Mouse (Mus musculus): ENCODE measurements around the gene Noc3l. TPM values are rescaled to one million over a fixed set of nuclear protein-coding genes. Genes with fewer than 3 reads are reported as not detected.
A peak's percentile ranks its signal among the peaks of the same experiment; 100 is the strongest.

The Noc3l gene
- polyA plus RNA-seq, 1 experiment from 2014 or later = 10.0 TPM

DNA sequence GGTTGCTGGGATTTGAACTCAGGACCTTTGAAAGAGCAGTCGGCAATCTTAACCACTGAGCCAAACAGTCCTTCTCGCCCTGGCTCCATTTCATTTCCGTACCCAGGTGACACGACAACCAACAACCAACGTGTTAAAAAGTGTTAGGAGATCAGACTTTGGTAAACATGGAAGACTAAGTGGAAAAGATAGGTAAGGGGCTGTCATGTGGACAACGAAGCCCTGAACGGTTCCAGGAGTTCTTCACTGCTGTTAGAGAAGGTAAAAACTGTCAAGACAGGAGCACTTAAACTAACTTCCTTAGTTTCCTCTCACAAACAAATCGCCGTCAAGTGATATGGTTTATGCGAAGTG is 17.0 kb upstream of the Noc3l start:
- Histone ChIP-seq H3K36me3 (ENCODE audit: insufficient read depth) (no peaks in the 10 kb centered on the region), H3K27ac (ENCODE audit: low read depth) (0 out of 2 replicates have a peak overlapping the region, but pooled peaks have one; percentile 40), H3K4me1 (ENCODE audit: insufficient read depth) (no peaks in the 10 kb centered on the region), H3K27me3 (ENCODE audit: insufficient read depth, low read length) (no peaks in the 10 kb centered on the region), H3K4me3 (ENCODE audit: low read depth, low read length) (peak overlapping the region; percentile 78), H3K9me3 (ENCODE audit: low read depth, low read length) (no peaks in the 10 kb centered on the region), H3K4me2 (peak overlapping the region; percentile 69), H3K9ac (peak overlapping the region; percentile 82)
- no peak for TF ChIP-seq CTCF (IDR thresholded peaks at IDR 0.05; ENCODE audit: low read depth)
- ATAC-seq (ENCODE audit: insufficient read depth) (no peak), DNase-seq (no peak)
- 22% methylated on average over 10 of the region's 10 CpGs for WGBS

DNA sequence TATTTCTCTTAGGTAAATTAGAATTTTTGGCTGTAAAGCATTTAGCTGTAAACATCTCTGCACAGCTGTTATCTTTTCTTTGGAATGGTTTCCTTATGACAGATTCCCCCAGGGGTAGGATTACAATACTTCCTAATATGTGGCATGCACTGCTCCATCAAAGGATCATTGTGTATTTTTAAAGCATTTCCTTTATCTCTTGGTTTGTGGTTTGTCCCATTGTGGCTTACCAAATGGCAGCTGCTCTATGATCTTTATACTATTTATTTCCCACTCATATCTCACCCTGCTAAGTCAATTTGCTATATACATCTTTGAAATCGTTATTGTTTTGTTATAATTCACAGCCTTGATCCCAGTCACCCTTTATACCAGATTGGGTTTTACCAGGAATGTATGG is 14.2 kb upstream of the Noc3l start:
- no peak overlapping the region for H3K4me2 ChIP-seq
- no peak for TF ChIP-seq CTCF (IDR thresholded peaks at IDR 0.05; ENCODE audit: low read depth)
- H3K27ac ChIP-seq (ENCODE audit: low read depth) = no peak overlapping the region
- WGBS = 34% methylated on average over 1 of the region's 1 CpGs
- DNase-seq (no peak), ATAC-seq (ENCODE audit: insufficient read depth) (no peak)
- no peaks in the 10 kb centered on the region for H3K9me3 ChIP-seq (ENCODE audit: low read depth, low read length)
- no peaks in the 10 kb centered on the region for H3K27me3 ChIP-seq (ENCODE audit: insufficient read depth, low read length)
- H3K4me1 ChIP-seq (ENCODE audit: insufficient read depth) = no peaks in the 10 kb centered on the region
- H3K9ac ChIP-seq = no peak overlapping the region
- H3K36me3 ChIP-seq (ENCODE audit: insufficient read depth) = no peaks in the 10 kb centered on the region
- H3K4me3 ChIP-seq (ENCODE audit: low read depth, low read length) = no peak overlapping the region

DNA sequence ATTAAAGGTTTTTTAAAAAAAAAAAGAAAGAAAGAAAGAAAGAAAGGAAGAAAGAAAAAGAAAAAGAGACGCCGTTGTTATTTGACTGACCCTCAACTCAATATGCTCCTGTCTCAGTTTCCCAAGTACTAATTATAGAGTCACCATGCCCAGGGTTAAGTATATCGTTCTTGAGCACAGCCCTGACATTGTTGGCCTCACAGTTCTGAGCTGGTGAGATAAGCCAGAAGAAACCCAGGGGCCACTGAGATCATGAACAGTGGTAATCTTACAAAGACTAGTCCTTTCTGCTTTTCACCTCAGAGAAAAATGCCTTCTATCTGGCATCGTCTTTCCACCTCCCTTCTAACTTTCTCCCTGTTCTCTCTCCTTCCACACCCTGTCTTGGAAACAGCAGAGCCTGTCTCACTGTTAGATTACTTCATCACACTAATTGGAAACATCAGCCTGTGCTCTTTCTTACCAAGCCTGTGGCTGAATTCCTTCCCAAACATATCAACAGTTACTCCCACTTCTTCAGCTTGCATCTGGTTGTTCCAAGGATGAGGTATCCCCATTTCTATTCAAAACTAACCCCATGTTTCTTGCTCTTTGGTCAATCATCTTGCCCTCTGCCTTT is 1.3 kb upstream of the Noc3l start:
- DNase-seq (no peak), ATAC-seq (ENCODE audit: insufficient read depth) (no peak)
- no peak overlapping the region for H3K4me3 ChIP-seq (ENCODE audit: low read depth, low read length)
- no peak overlapping the region; the same call in 1 of the 2 replicates for H3K4me2 ChIP-seq
- no peak for TF ChIP-seq CTCF (IDR thresholded peaks at IDR 0.05; ENCODE audit: low read depth)
- H3K9me3 ChIP-seq (ENCODE audit: low read depth, low read length) = no peaks in the 10 kb centered on the region
- no peak overlapping the region for H3K27ac ChIP-seq (ENCODE audit: low read depth)
- no peak overlapping the region for H3K9ac ChIP-seq
- 0 out of 2 replicates have a peak, but pooled peaks cover 2% of the 10 kb centered on the region for H3K4me1 ChIP-seq (ENCODE audit: insufficient read depth)
- peaks cover 12% of the 10 kb centered on the region for H3K36me3 ChIP-seq (ENCODE audit: insufficient read depth)
- WGBS = 79% methylated on average over 4 of the region's 4 CpGs
- no peaks in the 10 kb centered on the region for H3K27me3 ChIP-seq (ENCODE audit: insufficient read depth, low read length)

GRCm38 (mm10) chr19:38819427-38819802 is 378 bp upstream of the Noc3l start:
- H3K27ac ChIP-seq (ENCODE audit: low read depth) = peak overlapping the region; percentile 40
- DNase-seq (no peak), ATAC-seq (ENCODE audit: insufficient read depth) (peak; percentile 75)
- peak overlapping the region; percentile 84 for H3K4me3 ChIP-seq (ENCODE audit: low read depth, low read length)
- no peaks in the 10 kb centered on the region for H3K9me3 ChIP-seq (ENCODE audit: low read depth, low read length)
- WGBS = 9% methylated on average over 16 of the region's 16 CpGs
- H3K4me2 ChIP-seq = peak overlapping the region; percentile 82
- no peaks in the 10 kb centered on the region for H3K27me3 ChIP-seq (ENCODE audit: insufficient read depth, low read length)
- peak overlapping the region; percentile 81 for H3K9ac ChIP-seq
- no peak for TF ChIP-seq CTCF (IDR thresholded peaks at IDR 0.05; ENCODE audit: low read depth)
- H3K4me1 ChIP-seq (ENCODE audit: insufficient read depth) = 0 out of 2 replicates have a peak, but pooled peaks cover 2% of the 10 kb centered on the region
- H3K36me3 ChIP-seq (ENCODE audit: insufficient read depth) = peaks cover 20% of the 10 kb centered on the region

GRCm38 (mm10) chr19:38818191-38818590 is 846 bp downstream of the Noc3l start:
- H3K4me1 ChIP-seq (ENCODE audit: insufficient read depth) = 0 out of 2 replicates have a peak, but pooled peaks cover 2% of the 10 kb centered on the region
- no peak for ATAC-seq (ENCODE audit: insufficient read depth)
- peak overlapping the region; percentile 84 for H3K4me3 ChIP-seq (ENCODE audit: low read depth, low read length)
- H3K36me3 ChIP-seq (ENCODE audit: insufficient read depth) = peaks cover 29% of the 10 kb centered on the region
- no peaks in the 10 kb centered on the region for H3K27me3 ChIP-seq (ENCODE audit: insufficient read depth, low read length)
- WGBS = 30% methylated on average over 8 of the region's 8 CpGs
- H3K9ac ChIP-seq = peak overlapping the region; percentile 81
- no peak for DNase-seq
- no peak overlapping the region for H3K27ac ChIP-seq (ENCODE audit: low read depth)
- H3K4me2 ChIP-seq = peak overlapping the region; percentile 82
- no peak for TF ChIP-seq CTCF (IDR thresholded peaks at IDR 0.05; ENCODE audit: low read depth)
- no peaks in the 10 kb centered on the region for H3K9me3 ChIP-seq (ENCODE audit: low read depth, low read length)

- Histone ChIP-seq H3K36me3 (ENCODE audit: insufficient read depth) (peaks cover 77% of the 10 kb centered on the region), H3K9ac (no peak overlapping the region), H3K27ac (ENCODE audit: low read depth) (no peak overlapping the region), H3K4me1 (ENCODE audit: insufficient read depth) (no peaks in the 10 kb centered on the region), H3K4me3 (ENCODE audit: low read depth, low read length) (no peak overlapping the region), H3K9me3 (ENCODE audit: low read depth, low read length) (no peaks in the 10 kb centered on the region), H3K27me3 (ENCODE audit: insufficient read depth, low read length) (no peaks in the 10 kb centered on the region), H3K4me2 (no peak overlapping the region)
- DNase-seq (no peak), ATAC-seq (ENCODE audit: insufficient read depth) (no peak)
- TF ChIP-seq CTCF (IDR thresholded peaks at IDR 0.05; ENCODE audit: low read depth) = no peak
- 87% methylated on average over 6 of the region's 6 CpGs for WGBS
Measured at GRCm38 (mm10) chr19:38798801-38799200, 20.2 kb downstream of the Noc3l start.

- no peak for TF ChIP-seq CTCF (IDR thresholded peaks at IDR 0.05; ENCODE audit: low read depth)
- H3K27ac ChIP-seq (ENCODE audit: low read depth) = no peak overlapping the region
- no peak overlapping the region for H3K4me3 ChIP-seq (ENCODE audit: low read depth, low read length)
- no peak for DNase-seq
- H3K27me3 ChIP-seq (ENCODE audit: insufficient read depth, low read length) = no peaks in the 10 kb centered on the region
- H3K36me3 ChIP-seq (ENCODE audit: insufficient read depth) = peaks cover 78% of the 10 kb centered on the region
- no peak overlapping the region for H3K9ac ChIP-seq
- no peak overlapping the region for H3K4me2 ChIP-seq
- H3K9me3 ChIP-seq (ENCODE audit: low read depth, low read length) = no peaks in the 10 kb centered on the region
- no peak for ATAC-seq (ENCODE audit: insufficient read depth)
- 82% methylated on average over 1 of the region's 1 CpGs for WGBS
- no peaks in the 10 kb centered on the region for H3K4me1 ChIP-seq (ENCODE audit: insufficient read depth)
Measured at GRCm38 (mm10) chr19:38798291-38798690, 20.7 kb downstream of the Noc3l start.

Measured in lung, embryonic 14.5 days (tissue).